Mouse (Mus musculus): ENCODE measurements around the gene Kcnv2.

The Kcnv2 gene

DNA sequence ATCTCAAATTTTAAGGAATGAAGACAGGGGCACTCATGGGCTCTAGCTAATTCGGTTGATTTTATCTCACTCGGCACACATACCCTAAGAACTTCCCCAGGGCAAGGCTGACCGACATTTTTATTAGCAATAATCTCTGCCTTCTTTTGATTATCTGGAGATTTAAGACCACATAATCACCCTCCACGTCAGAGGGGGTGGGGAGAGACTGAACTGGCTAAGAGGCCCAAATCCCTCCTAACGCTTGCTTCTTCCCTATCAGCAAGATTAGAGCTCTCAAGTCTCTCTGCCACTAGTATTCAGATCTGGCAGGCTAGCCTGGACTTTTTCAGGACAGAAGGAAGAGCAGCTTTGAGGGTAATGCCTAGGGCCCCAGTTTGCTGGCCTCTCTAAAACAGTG lies at the start of gene Kcnv2:
TSS of gene Kcnv2 (plus strand) at position 308 of the 400 bp plus-strand sequence.
- DNase-seq (ENCODE audit: low spot score) = no peak

DNA sequence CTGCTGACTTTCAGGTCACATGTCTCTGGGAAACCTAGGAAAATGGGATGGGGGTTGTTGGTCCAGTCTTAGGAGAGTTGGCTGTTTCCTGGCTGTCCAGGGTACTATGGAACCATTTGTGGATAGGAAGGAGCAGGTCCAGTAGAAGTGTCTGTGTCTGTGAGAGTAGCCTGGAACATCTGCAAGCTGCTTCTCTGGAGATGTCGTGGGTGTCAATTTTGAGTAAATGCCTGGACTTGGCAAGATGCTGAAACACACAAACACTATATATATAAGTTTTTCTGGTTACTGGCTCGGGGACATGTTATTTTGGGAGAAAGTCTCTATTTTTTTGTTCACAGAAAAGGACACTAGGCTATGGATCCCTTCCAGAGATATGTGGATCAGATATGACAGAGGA lies 49.0 kb upstream of the Kcnv2 start:
- DNase-seq (ENCODE audit: low spot score) = no peak

DNA sequence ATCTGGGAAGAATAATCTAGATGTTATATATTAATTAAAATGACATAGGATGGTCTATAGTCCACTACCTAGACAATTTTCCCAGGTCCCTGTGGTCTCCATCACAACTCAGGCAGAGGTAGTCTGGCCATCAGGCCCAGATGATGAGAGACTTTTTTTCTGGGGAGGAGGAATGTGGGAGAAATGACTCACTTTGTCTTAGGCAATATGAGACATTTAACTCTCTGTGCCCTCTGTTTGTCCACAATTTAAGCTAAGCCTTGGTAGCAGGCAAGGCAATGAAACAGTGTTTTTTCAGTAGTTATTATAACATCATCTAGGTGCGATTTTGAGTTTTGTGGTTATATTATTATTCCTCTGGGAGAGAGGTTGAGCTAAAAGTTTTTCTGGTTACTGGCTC lies 48.0 kb upstream of the Kcnv2 start:
- no peak for DNase-seq (ENCODE audit: low spot score)

- DNase-seq (ENCODE audit: low spot score) = no peak
Measured at GRCm38 (mm10) chr19:27279174-27279573, 43.2 kb upstream of the Kcnv2 start.

- DNase-seq (ENCODE audit: low spot score) = no peak
Measured at GRCm38 (mm10) chr19:27310039-27310438, 12.3 kb upstream of the Kcnv2 start.

GRCm38 (mm10) chr19:27311311-27311710 lies 11.1 kb upstream of the Kcnv2 start:
- DNase-seq (ENCODE audit: low spot score) = no peak

GRCm38 (mm10) chr19:27312266-27313079 lies 9.9 kb upstream of the Kcnv2 start:
- DNase-seq (ENCODE audit: low spot score) = no peak

DNA sequence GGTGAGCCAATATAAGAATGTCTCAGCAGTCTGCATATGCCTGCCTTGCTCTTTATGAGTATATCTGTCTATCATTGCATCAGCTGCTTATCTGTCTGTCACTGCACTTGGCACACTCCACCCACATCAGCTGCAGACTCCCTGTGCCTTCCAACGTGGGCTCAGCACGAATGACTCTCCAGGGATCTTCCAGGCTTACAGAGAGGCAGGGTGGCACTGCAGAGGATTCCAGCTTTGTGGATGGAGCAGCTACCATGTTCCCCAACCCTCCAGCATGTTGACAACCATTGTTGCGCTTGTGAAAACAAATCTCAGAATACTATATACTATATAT lies 9.3 kb upstream of the Kcnv2 start:
- DNase-seq (ENCODE audit: low spot score) = no peak

DNA sequence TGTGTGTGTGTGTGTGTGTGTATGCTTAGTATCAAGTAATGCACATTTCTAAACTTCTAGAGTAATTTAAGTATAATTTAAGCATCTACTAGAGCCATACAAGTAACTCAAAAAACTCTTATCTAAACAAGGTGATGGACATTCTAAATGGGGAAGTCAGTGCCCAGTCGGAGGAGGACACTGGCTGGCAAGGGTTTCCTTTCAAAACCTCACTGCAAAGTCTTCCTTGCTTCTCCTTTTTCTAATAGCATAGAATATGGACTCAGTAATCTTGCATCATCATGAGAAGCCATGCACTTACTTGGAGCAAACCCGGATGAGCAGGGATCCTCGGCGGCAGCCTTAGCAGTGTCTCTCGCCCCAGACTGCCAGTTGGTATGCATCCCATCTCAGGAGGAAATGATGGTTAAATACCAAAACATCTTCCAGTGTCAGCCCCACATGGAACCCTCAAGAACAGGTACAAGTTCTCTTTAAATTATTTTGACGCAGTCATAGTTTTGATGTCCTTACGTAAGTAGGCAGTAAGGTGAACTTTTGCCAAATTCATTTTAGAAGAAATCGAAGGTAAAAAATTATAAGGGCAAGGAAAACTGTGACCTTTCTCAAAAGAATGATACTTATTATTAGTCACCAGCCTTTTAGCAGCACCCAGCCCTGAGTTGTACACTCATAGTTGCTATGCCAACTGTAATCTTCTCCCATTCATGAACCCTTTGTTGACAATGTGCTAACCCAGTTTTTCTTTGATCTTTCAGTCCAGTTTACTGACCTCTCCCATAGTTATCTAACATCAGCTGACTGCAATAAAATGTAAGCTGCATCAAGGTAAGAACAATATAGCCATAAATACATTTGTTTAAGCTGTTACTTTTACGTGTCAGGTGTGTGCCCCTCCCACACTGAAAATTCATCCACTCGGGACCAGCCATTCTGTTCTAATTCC lies 5.8 kb upstream of the Kcnv2 start:
- DNase-seq (ENCODE audit: low spot score) = no peak

- DNase-seq (ENCODE audit: low spot score) = no peak
Measured at GRCm38 (mm10) chr19:27317337-27317736, 5.1 kb upstream of the Kcnv2 start.

DNA sequence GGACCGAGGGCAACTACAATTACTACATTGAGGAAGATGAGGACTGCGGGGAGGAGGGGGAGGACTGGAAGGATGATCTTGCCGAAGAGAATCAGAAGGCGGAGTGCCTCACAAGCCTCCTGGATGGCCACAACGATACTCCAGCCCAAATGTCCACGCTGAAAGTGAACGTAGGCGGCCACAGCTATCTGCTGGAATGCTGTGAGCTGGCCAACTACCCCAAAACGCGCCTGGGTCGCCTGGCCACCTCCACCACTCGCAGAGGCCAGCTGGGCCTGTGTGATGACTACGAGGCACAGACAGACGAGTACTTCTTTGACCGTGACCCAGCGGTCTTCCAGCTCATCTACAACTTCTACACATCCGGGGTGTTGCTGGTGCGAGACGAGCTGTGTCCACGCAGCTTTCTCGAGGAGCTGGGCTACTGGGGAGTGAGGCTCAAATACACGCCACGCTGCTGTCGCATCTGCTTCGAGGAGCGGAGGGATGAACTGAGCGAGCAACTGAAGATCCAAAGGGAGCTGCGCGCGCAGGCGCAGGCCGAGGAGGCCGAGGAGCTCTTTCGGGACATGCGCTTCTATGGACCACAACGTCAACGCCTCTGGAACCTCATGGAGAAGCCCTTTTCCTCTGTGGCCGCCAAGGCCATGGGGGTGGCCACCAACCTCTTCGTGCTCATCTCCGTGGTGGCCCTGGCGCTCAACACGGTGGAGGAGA lies 681 bp downstream of the Kcnv2 start:
- DNase-seq (ENCODE audit: low spot score) = no peak

DNA sequence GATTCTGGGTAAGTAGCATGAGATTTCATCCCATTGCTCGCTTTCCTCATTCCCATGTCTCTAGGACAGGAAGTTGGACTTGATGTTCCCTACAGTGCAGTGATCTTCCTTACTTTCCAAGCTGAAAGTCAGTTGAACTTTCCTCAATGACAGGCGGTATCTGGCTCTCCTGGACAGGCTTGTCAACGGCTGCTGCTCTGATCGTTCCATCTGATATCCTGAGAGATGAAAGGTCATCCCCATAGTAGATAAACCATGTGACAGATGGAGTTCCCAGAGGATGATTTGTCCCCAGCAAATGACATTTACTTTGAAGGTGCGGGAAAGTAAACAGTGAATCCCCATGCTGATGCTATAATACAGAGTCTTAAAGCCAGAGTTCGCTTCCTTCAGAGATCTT lies 3.2 kb downstream of the Kcnv2 start:
- DNase-seq (ENCODE audit: low spot score) = no peak

DNA sequence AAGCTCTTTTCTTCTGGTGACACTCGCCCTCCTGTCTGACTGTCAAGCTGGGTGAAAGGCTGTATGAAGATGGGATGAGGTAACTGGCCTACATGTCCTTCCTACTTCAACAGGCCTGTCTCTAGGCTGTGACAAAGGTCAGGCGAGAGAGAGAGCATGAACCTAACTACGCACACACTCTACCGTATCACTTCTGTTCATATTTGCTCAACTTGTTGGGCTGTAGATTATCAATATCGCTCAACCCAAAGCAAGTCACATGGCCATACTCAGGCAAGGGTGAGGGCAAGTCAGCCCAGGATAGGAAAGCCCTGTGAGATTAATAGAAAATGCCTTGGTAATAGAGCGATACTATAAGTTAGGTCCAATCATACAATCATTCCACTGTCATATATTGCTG lies 5.2 kb downstream of the Kcnv2 start:
- no peak for DNase-seq (ENCODE audit: low spot score)

- no peak for DNase-seq (ENCODE audit: low spot score)
Measured at GRCm38 (mm10) chr19:27328166-27328565, 5.8 kb downstream of the Kcnv2 start.

GRCm38 (mm10) chr19:27328644-27329043 lies 6.3 kb downstream of the Kcnv2 start:
- DNase-seq (ENCODE audit: low spot score) = peak; percentile 25

DNA sequence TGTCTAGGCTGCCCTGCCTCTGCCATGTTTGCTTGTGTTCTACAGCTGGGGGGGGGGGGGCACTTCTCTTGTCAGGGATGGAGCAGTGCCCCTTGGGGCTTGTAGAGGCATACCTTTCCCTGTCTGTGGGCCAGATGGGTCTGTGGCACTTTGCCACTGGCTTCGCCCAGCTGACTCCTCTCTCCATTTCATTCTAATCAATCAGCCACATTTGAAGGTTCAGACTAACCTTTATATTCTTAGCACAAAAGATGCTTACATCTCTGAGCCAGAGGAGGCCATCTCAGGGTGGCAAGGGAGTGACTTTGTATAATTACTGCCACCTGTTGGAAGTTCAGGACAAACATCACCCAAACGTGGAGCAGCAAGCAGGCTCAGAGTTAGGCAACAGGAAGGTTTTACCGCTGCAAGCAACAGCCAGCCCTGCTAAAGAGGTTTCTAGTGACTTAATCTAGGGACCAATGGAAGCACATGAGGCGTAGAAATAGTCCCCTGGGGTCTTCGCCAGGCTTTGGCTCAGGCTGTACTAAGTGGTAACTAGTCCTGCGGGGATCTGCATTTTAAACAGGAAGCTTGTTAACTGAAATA lies 9.9 kb downstream of the Kcnv2 start:
- DNase-seq (ENCODE audit: low spot score) = no peak

DNA sequence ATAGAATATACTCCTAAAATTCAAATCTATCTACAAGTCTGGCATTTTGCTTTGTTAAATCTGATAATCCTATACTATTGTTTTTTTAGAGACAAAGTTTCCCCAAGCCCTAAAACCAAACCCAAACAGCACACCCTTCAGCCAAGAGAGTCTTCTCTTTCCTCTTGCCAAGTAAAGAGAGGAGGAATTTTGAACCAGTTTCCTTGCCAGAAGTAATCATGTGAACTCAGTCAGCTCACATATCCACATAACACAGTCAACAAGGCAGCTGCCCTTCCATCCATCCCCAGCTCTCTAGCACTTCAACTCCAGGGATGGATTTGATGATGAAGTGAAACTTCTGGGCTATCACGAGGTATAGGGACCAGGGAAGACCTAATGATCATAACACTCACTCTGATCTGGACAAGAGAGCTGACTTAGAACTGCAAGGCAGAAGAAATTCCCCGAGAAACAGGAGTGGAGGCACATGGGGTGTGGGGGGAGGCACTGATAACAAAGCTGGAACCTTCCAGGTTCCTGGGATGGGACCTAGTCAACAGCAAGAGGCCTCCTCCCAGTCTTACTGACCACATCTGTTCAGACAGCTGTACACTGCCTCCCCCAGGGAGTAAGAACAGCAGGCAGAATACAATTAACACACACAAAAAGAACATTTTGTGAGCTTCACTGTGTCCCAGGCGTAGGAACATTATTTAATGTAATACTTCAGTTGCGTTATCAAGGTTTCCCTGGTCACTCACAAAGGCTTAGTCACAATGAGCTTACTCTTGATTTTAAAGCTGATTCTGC lies 13.9 kb downstream of the Kcnv2 start:
- no peak for DNase-seq (ENCODE audit: low spot score)

DNA sequence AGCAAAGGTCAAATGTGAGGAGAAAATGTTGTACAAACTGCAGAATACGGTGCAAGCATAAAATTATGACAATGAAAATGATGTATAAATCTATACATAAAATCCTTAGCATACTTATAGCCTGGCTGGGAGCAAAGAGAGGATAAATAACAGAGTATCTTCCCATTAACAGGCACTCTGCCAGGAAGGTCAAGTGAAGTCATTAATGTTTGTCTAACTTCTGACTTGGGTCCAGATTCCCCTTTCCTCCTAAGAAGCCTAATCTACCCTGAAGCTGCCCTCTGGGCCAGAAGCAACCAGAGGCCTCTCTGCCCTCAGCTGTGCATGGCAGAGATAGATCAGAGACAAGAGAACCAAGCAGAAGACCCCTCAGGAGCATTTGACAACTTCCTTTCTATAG lies 24.1 kb downstream of the Kcnv2 start:
- DNase-seq (ENCODE audit: low spot score) = no peak

DNA sequence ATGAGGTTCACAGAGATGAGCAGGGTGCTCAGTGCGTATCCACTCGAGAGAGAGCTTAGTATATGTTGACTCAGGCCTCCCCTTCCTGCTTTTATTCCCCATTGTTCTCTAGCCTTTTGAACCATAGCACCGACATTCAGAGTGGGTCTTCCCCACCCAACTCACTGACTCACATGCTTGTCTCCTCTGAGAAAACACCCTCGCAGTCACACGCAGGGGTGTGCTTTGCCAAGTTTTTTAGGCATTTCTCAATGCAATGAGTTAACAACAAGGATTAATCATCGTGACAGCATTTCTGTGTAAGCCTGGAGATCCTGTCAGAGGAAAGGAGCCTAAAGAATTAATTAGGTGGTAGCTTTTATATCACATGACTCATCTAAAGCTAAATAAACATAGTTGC lies 29.3 kb downstream of the Kcnv2 start:
- DNase-seq (ENCODE audit: low spot score) = no peak

DNA sequence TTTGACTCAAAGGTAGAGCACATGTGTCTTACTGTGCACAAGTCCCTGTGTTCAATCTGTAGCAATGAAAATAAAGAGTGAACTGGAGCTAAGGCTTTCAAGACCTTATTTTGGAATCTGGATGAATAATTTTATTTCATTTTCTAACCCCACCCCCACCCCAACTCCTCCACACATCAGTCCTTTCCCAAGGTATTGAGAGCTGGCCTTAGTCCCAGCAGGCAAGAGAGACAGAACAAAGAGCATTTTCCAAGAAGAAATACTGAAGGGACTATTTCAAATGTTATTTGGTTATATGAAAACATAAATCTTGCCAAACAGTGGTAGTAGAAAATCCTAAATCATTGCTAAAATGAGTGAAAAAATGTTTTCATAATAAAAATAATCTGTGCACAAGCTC lies 38.0 kb downstream of the Kcnv2 start:
- DNase-seq (ENCODE audit: low spot score) = no peak

DNA sequence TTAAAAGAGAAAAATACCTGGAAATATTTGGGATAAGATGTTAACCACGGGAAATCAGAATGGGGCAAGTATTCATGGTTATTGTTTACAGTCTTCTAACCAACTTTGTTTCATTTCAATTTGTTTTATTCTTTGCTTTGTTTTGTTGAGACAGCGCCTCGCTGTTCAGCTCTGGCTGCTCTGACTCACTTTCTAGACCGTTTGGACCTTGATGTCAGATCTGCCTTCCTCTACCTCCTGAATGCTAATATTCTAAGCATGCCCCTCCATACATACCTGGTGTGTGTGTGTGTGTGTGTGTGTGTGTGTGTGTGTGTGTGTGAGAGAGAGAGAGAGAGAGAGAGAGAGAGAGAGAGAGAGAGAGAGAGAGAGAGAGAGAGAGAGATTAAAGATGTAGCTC lies 41.5 kb downstream of the Kcnv2 start:
- no peak for DNase-seq (ENCODE audit: low spot score)

Data from urinary bladder, postnatal 25 days (tissue).